Mouse (Mus musculus) thymus, adult 2 months (tissue): ENCODE data around the gene Exoc6b. TPM values are rescaled to one million over a fixed set of nuclear protein-coding genes. Genes with fewer than 3 reads are reported as not detected.

ENCODE experiments used
- DNase-seq: peaks from one replicate; pipeline ENCODE4 v3.0.0; 2021
- H3K27ac ChIP-seq: fragments of 200-500 bp; 2 replicates; pipeline ENCODE4 v1.5.1; 2012; ENCODE audit warnings: low read length, control low read depth; ENCODE audit not compliant: control insufficient read depth, insufficient read depth
- H3K27me3 ChIP-seq: fragments of 200-500 bp; 2 replicates; pipeline ENCODE4 v1.6.1; 2012; ENCODE audit warnings: mild to moderate bottlenecking, low read length, moderate library complexity, mixed read lengths; ENCODE audit not compliant: control insufficient read depth, insufficient read depth
- H3K36me3 ChIP-seq: fragments of 200-500 bp; 2 replicates; pipeline ENCODE4 v1.6.1; 2012; ENCODE audit warnings: mild to moderate bottlenecking, low read length, moderate library complexity; ENCODE audit not compliant: control insufficient read depth, insufficient read depth
- H3K4me1 ChIP-seq: fragments of 200-500 bp; replicated peaks from 2 replicates; pipeline ENCODE4 v1.6.1; 2012; ENCODE audit warnings: low read length; ENCODE audit not compliant: control insufficient read depth, insufficient read depth
- H3K4me3 ChIP-seq: fragments of 200-500 bp; 2 replicates; pipeline ENCODE4 v1.5.1; 2012; ENCODE audit warnings: mild to moderate bottlenecking, low read length, control low read depth, moderate library complexity; ENCODE audit not compliant: control insufficient read depth, insufficient read depth
- CTCF ChIP-seq: fragments of 200-500 bp; IDR thresholded peaks from 2 replicates; pipeline ENCODE4 v1.5.1; 2012; ENCODE audit warnings: mild to moderate bottlenecking, control low read depth, low read length, moderate library complexity, borderline replicate concordance; ENCODE audit not compliant: control insufficient read depth, poor library complexity, insufficient read depth; ENCODE audit errors: extremely low read depth
- POLR2A ChIP-seq: fragments of 200-500 bp; IDR thresholded peaks from 2 replicates; pipeline ENCODE4 v1.6.1; 2012; ENCODE audit warnings: mild to moderate bottlenecking, low read length, control low read depth, moderate library complexity; ENCODE audit not compliant: control insufficient read depth, poor library complexity, insufficient read depth; ENCODE audit errors: extremely low read depth
- WGBS: fragments of 180-500 bp; shearing (Covaris S2); methylation state at CpG from one replicate; pipeline ENCODE4 v1.1.7; 2018; 5-methylcytosine and 5-hydroxymethylcytosine counted together
- polyA plus RNA-seq: library from polyadenylated mRNA; depleted of rRNA; stranded (reverse); fragments of >200 nt; gene quantifications from 2 replicates; pipeline ENCODE4 v1.2.3, GENCODE M21; 2012

The Exoc6b gene
- polyA plus RNA-seq, 1 experiment: 8.2 TPM

GRCm38 (mm10) chr6:84845665-84846064 lies 223.6 kb downstream of the Exoc6b start:
- Histone ChIP-seq H3K36me3 (no peaks in the 10 kb centered on the region), H3K4me1 (no peaks in the 10 kb centered on the region), H3K27ac (no peak overlapping the region), H3K27me3 (no peaks in the 10 kb centered on the region), H3K4me3 (no peak overlapping the region)
- no peak for DNase-seq
- 95% methylated on average over 7 of the region's 7 CpGs for WGBS
- TF ChIP-seq CTCF: no peak
- no peak for TF ChIP-seq POLR2A

- H3K27ac ChIP-seq: no peak overlapping the region
- H3K36me3 ChIP-seq: no peaks in the 10 kb centered on the region
- TF ChIP-seq POLR2A (no peak), CTCF (no peak)
- no peak for DNase-seq
- H3K27me3 ChIP-seq: no peaks in the 10 kb centered on the region
- H3K4me3 ChIP-seq: no peak overlapping the region
- H3K4me1 ChIP-seq: no peaks in the 10 kb centered on the region
These were observed 228.2 kb downstream of the Exoc6b start for GRCm38 (mm10) chr6:84841138-84841537.

- Histone ChIP-seq H3K4me1 (no peaks in the 10 kb centered on the region), H3K27ac (no peak overlapping the region), H3K27me3 (no peaks in the 10 kb centered on the region), H3K36me3 (no peaks in the 10 kb centered on the region), H3K4me3 (no peak overlapping the region)
- 95% methylated on average over 7 of the region's 7 CpGs for WGBS
- no peak for DNase-seq
- TF ChIP-seq CTCF (no peak), POLR2A (no peak)
These were observed 261.8 kb downstream of the Exoc6b start for GRCm38 (mm10) chr6:84807546-84807945.

- 92% methylated on average over 2 of the region's 2 CpGs for WGBS
- Histone ChIP-seq H3K27me3 (no peaks in the 10 kb centered on the region), H3K4me1 (no peaks in the 10 kb centered on the region), H3K27ac (no peak overlapping the region), H3K4me3 (no peak overlapping the region), H3K36me3 (no peaks in the 10 kb centered on the region)
- DNase-seq: no peak
- no peak for TF ChIP-seq CTCF
- TF ChIP-seq POLR2A: no peak
These were observed 263.1 kb downstream of the Exoc6b start for GRCm38 (mm10) chr6:84806132-84806730.

GRCm38 (mm10) chr6:84798736-84799135 lies 270.6 kb downstream of the Exoc6b start:
- TF ChIP-seq CTCF (no peak), POLR2A (no peak)
- no peak overlapping the region for H3K27ac ChIP-seq
- no peaks in the 10 kb centered on the region for H3K27me3 ChIP-seq
- 24% methylated on average over 3 of the region's 3 CpGs for WGBS
- no peak overlapping the region for H3K4me3 ChIP-seq
- H3K36me3 ChIP-seq: no peaks in the 10 kb centered on the region
- no peaks in the 10 kb centered on the region; the same call in 1 of the 2 replicates for H3K4me1 ChIP-seq
- no peak for DNase-seq

GRCm38 (mm10) chr6:84783994-84784393 lies 285.3 kb downstream of the Exoc6b start:
- 94% methylated on average over 2 of the region's 2 CpGs for WGBS
- no peak for DNase-seq
- H3K27ac ChIP-seq: no peak overlapping the region
- H3K4me3 ChIP-seq: no peak overlapping the region
- H3K36me3 ChIP-seq: no peaks in the 10 kb centered on the region
- TF ChIP-seq POLR2A (no peak), CTCF (no peak)
- no peaks in the 10 kb centered on the region for H3K27me3 ChIP-seq
- no peaks in the 10 kb centered on the region for H3K4me1 ChIP-seq

GRCm38 (mm10) chr6:84779987-84780386 lies 289.3 kb downstream of the Exoc6b start:
- DNase-seq: no peak
- WGBS: 94% methylated on average over 5 of the region's 5 CpGs
- no peak for TF ChIP-seq POLR2A
- no peak for TF ChIP-seq CTCF

More at GRCm38 (mm10) chr6:84779987-84780386, 289.3 kb downstream of the Exoc6b start:
- Histone ChIP-seq H3K4me3 (no peak overlapping the region), H3K27ac (no peak overlapping the region), H3K36me3 (no peaks in the 10 kb centered on the region), H3K27me3 (no peaks in the 10 kb centered on the region), H3K4me1 (no peaks in the 10 kb centered on the region)
